Mouse (Mus musculus) stomach, embryonic 14.5 days (tissue): ENCODE measurements at regions not wholly inside any gene's neighbourhood (a gene's known extent, or its start where the extent isn't known, plus 50 kb on each side); places are given as distances from the start of the nearest gene placed in this dataset.

Source experiments
- ATAC-seq: fragments of 200-750 bp; cut with Nextera tagmentation; 2 replicates; pipeline ENCODE4 v1.8.0; 2017; ENCODE audit warnings: low read depth, moderate TSS enrichment; ENCODE audit not compliant: insufficient number of reproducible peaks, insufficient read depth, low FRiP score
- H3K27ac ChIP-seq: fragments of 300-500 bp; sonication (generic); 2 replicates; pipeline ENCODE4 v1.5.1; 2014; ENCODE audit warnings: mild to moderate bottlenecking, low read length, moderate library complexity, mixed read lengths
- H3K27me3 ChIP-seq: fragments of 300-500 bp; sonication (generic); 2 replicates; pipeline ENCODE4 v1.6.1; 2014; ENCODE audit warnings: low read length, control low read depth, mixed read lengths; ENCODE audit not compliant: control insufficient read depth, insufficient read depth
- H3K36me3 ChIP-seq: fragments of 300-500 bp; sonication (generic); 2 replicates; pipeline ENCODE4 v1.6.1; 2014; ENCODE audit warnings: mild to moderate bottlenecking, control low read depth, low read length, moderate library complexity, mixed read lengths; ENCODE audit not compliant: control insufficient read depth, insufficient read depth
- H3K4me1 ChIP-seq: fragments of 300-500 bp; sonication (generic); 2 replicates; pipeline ENCODE4 v1.6.1; 2014; ENCODE audit warnings: low read length, control low read depth, mixed read lengths; ENCODE audit not compliant: control insufficient read depth, insufficient read depth
- H3K4me2 ChIP-seq: fragments of 300-500 bp; sonication (generic); replicated peaks from 2 replicates; pipeline ENCODE4 v1.6.1; 2014; ENCODE audit warnings: low read depth, low read length, control low read depth
- H3K4me3 ChIP-seq: fragments of 300-500 bp; sonication (generic); 2 replicates; pipeline ENCODE4 v1.5.1; 2014; ENCODE audit warnings: low read depth, low read length, control low read depth
- H3K9ac ChIP-seq: fragments of 300-500 bp; sonication (generic); replicated peaks from 2 replicates; pipeline ENCODE4 v1.6.1; 2014; ENCODE audit warnings: low read depth, mild to moderate bottlenecking, control low read depth, low read length, moderate library complexity, mixed read lengths
- H3K9me3 ChIP-seq: fragments of 300-500 bp; sonication (generic); 2 replicates; pipeline ENCODE4 v1.6.1; 2016; ENCODE audit warnings: low read depth, low read length, control low read depth; ENCODE audit not compliant: control insufficient read depth
- WGBS: fragments of 180-500 bp; shearing (Covaris S2); extraction: QIAGEN DNeasy Blood & Tissue Kit; methylation state at CpG from one replicate; pipeline ENCODE4 v1.1.7; 2014; 5-methylcytosine and 5-hydroxymethylcytosine counted together

- H3K27ac ChIP-seq: 0 out of 2 replicates have a peak overlapping the region, but pooled peaks have one; percentile 77
- H3K27me3 ChIP-seq: no peaks in the 10 kb centered on the region
- H3K4me1 ChIP-seq: peaks cover 6% of the 10 kb centered on the region; the same call in 1 of the 2 replicates
- no peaks in the 10 kb centered on the region for H3K9me3 ChIP-seq
- H3K4me2 ChIP-seq: no peak overlapping the region
- no peak overlapping the region for H3K4me3 ChIP-seq
- WGBS: 27% methylated on average over 5 of the region's 5 CpGs
- H3K9ac ChIP-seq: no peak overlapping the region
- peak; percentile 53; the same call in 1 of the 2 replicates for ATAC-seq
- no peaks in the 10 kb centered on the region for H3K36me3 ChIP-seq
Observed at GRCm38 (mm10) chr17:4734412-4734881, 259.7 kb upstream of the Arid1b start.

- H3K9ac ChIP-seq: no peak overlapping the region
- H3K4me1 ChIP-seq: peaks cover 6% of the 10 kb centered on the region; the same call in 1 of the 2 replicates
- no peaks in the 10 kb centered on the region for H3K9me3 ChIP-seq
- peak overlapping the region; percentile 77; the same call in 1 of the 2 replicates for H3K27ac ChIP-seq
- 45% methylated on average over 1 of the region's 1 CpGs for WGBS
- ATAC-seq: no peak
- no peak overlapping the region for H3K4me2 ChIP-seq
- no peaks in the 10 kb centered on the region for H3K36me3 ChIP-seq
- H3K4me3 ChIP-seq: no peak overlapping the region
- no peaks in the 10 kb centered on the region for H3K27me3 ChIP-seq
Observed at GRCm38 (mm10) chr17:4735185-4735584, 258.9 kb upstream of the Arid1b start.

GRCm38 (mm10) chr17:4736689-4737088 is 257.4 kb upstream of the Arid1b start:
- no peak overlapping the region for H3K9ac ChIP-seq
- H3K4me2 ChIP-seq: no peak overlapping the region
- WGBS: 75% methylated on average over 3 of the region's 3 CpGs
- ATAC-seq: no peak
- H3K4me1 ChIP-seq: peaks cover 6% of the 10 kb centered on the region; the same call in 1 of the 2 replicates
- no peaks in the 10 kb centered on the region for H3K27me3 ChIP-seq
- H3K27ac ChIP-seq: no peak overlapping the region
- H3K4me3 ChIP-seq: no peak overlapping the region
- H3K9me3 ChIP-seq: no peaks in the 10 kb centered on the region
- H3K36me3 ChIP-seq: no peaks in the 10 kb centered on the region

- no peak for ATAC-seq
- WGBS: 17% methylated on average over 7 of the region's 7 CpGs
- Histone ChIP-seq H3K27ac (no peak overlapping the region), H3K9me3 (no peaks in the 10 kb centered on the region), H3K4me2 (no peak overlapping the region), H3K27me3 (no peaks in the 10 kb centered on the region), H3K36me3 (no peaks in the 10 kb centered on the region), H3K4me1 (0 out of 2 replicates have a peak, but pooled peaks cover 6% of the 10 kb centered on the region), H3K9ac (no peak overlapping the region), H3K4me3 (no peak overlapping the region)
Observed at GRCm38 (mm10) chr17:4738717-4739485, 255.2 kb upstream of the Arid1b start.

- Histone ChIP-seq H3K4me3 (no peak overlapping the region), H3K9ac (no peak overlapping the region), H3K27me3 (no peaks in the 10 kb centered on the region), H3K4me2 (no peak overlapping the region), H3K36me3 (no peaks in the 10 kb centered on the region), H3K27ac (no peak overlapping the region), H3K4me1 (0 out of 2 replicates have a peak, but pooled peaks cover 3% of the 10 kb centered on the region), H3K9me3 (no peaks in the 10 kb centered on the region)
- 32% methylated on average over 5 of the region's 5 CpGs for WGBS
- no peak for ATAC-seq
Observed at GRCm38 (mm10) chr17:4740784-4741183, 253.3 kb upstream of the Arid1b start.

- Histone ChIP-seq H3K27me3 (no peaks in the 10 kb centered on the region), H3K36me3 (no peaks in the 10 kb centered on the region), H3K9ac (no peak overlapping the region), H3K27ac (no peak overlapping the region), H3K4me3 (no peak overlapping the region), H3K4me1 (0 out of 2 replicates have a peak, but pooled peaks cover 3% of the 10 kb centered on the region), H3K9me3 (no peaks in the 10 kb centered on the region), H3K4me2 (no peak overlapping the region)
- ATAC-seq: no peak
- 71% methylated on average over 1 of the region's 1 CpGs for WGBS
Observed at GRCm38 (mm10) chr17:4742314-4742713, 251.8 kb upstream of the Arid1b start.

- Histone ChIP-seq H3K9ac (no peak overlapping the region), H3K36me3 (no peaks in the 10 kb centered on the region), H3K4me1 (no peaks in the 10 kb centered on the region), H3K4me3 (no peak overlapping the region), H3K27me3 (no peaks in the 10 kb centered on the region), H3K27ac (no peak overlapping the region), H3K4me2 (no peak overlapping the region), H3K9me3 (no peaks in the 10 kb centered on the region)
- WGBS: 94% methylated on average over 6 of the region's 6 CpGs
- ATAC-seq: no peak
Observed at GRCm38 (mm10) chr17:4762956-4763355, 231.2 kb upstream of the Arid1b start.

GRCm38 (mm10) chr17:4765723-4766122 is 228.4 kb upstream of the Arid1b start:
- no peak overlapping the region for H3K9ac ChIP-seq
- no peak overlapping the region for H3K27ac ChIP-seq
- no peaks in the 10 kb centered on the region for H3K9me3 ChIP-seq
- H3K27me3 ChIP-seq: no peaks in the 10 kb centered on the region
- no peak overlapping the region for H3K4me2 ChIP-seq
- H3K4me1 ChIP-seq: no peaks in the 10 kb centered on the region
- no peak overlapping the region for H3K4me3 ChIP-seq
- WGBS: 81% methylated on average over 5 of the region's 5 CpGs
- ATAC-seq: no peak
- H3K36me3 ChIP-seq: no peaks in the 10 kb centered on the region
